Mouse (Mus musculus) gastrocnemius, postnatal 36 days (tissue): ENCODE results near the gene a. TPM values are rescaled to one million over a fixed set of nuclear protein-coding genes. Genes with fewer than 3 reads are reported as not detected.

Source experiments
- DNase-seq, 2 experiments: peaks; one replicate each; pipeline ENCODE4 v3.0.0; 2022
- intact Hi-C: fragments of 180-260 bp; cut with DNase I; formaldehyde crosslinking; loops from one replicate; pipeline ENCODE4 v1.15.1; 2025
- long read RNA-seq, 2 experiments: library from polyadenylated mRNA; stranded (forward); transcript quantifications; one replicate each; pipeline ENCODE4 v2.0.0; 2021
- total RNA-seq, 2 experiments: library from RNA; stranded (reverse); gene quantifications; 2 replicates each; pipeline ENCODE4 v1.2.3; 2021

Gene a
- total RNA-seq, result not detected
- long read RNA-seq, experiment 1, partial matches to known transcripts, result 0 of 5 reads
- long read RNA-seq, experiment 1, other reads (novel, unspliced or antisense), result 5 of 5 reads
- long read RNA-seq, experiment 2, partial matches to known transcripts, result 0 of 2 reads
- long read RNA-seq, experiment 2, other reads (novel, unspliced or antisense), result 2 of 2 reads

GRCm38 (mm10) chr2:154790656-154791483 is at the start of gene a, which contains the start of gene Raly:
Gene a, plus strand, starts transcription at chr2:154791402.
Gene Raly, plus strand, starts transcription at chr2:154791096.
- DNase-seq, result peak; percentile 91 to 98
- intact Hi-C loops, result loop anchor here (5.0 kb wide), 1 partner anchor 66 kb away; no protein-coding TSS in a partner anchor

GRCm38 (mm10) chr2:154742911-154743819 is 48.0 kb upstream of the a start:
- intact Hi-C loops, result no loop called here

GRCm38 (mm10) chr2:154743915-154744314 is 47.3 kb upstream of the a start:
- DNase-seq, result no peak
- intact Hi-C loops, result no loop called here

More at GRCm38 (mm10) chr2:154742911-154743819, 48.0 kb upstream of the a start:
- DNase-seq, result no peak

- intact Hi-C loops, result no loop called here
- no peak for DNase-seq
Measured at GRCm38 (mm10) chr2:154748383-154748782, 42.8 kb upstream of the a start.

GRCm38 (mm10) chr2:154749046-154750036 is 41.9 kb upstream of the a start:
- intact Hi-C loops, result no loop called here
- DNase-seq, result no peak

- intact Hi-C loops, result no loop called here
- DNase-seq, result no peak
Measured at GRCm38 (mm10) chr2:154751924-154752323, 39.3 kb upstream of the a start.

GRCm38 (mm10) chr2:154754068-154754560 is 37.1 kb upstream of the a start:
- intact Hi-C loops, result no loop called here
- no peak for DNase-seq

- intact Hi-C loops, result no loop called here
- no peak for DNase-seq
Measured at GRCm38 (mm10) chr2:154755791-154756190, 35.4 kb upstream of the a start.

- intact Hi-C loops, result no loop called here
- no peak for DNase-seq
Measured at GRCm38 (mm10) chr2:154757691-154758090, 33.5 kb upstream of the a start.

- no peak for DNase-seq
- intact Hi-C loops, result no loop called here
Measured at GRCm38 (mm10) chr2:154758454-154758853, 32.7 kb upstream of the a start.

GRCm38 (mm10) chr2:154763226-154763625 is 28.0 kb upstream of the a start:
- DNase-seq, result no peak
- intact Hi-C loops, result loop anchor here (2.0 kb wide), 1 partner anchor 52 kb away; no protein-coding TSS in a partner anchor

GRCm38 (mm10) chr2:154764828-154765497 is 26.2 kb upstream of the a start:
- intact Hi-C loops, result no loop called here
- DNase-seq, result no peak

GRCm38 (mm10) chr2:154765554-154766008 is 25.6 kb upstream of the a start:
- DNase-seq, result no peak
- intact Hi-C loops, result no loop called here

GRCm38 (mm10) chr2:154767051-154767450 is 24.2 kb upstream of the a start:
- no peak for DNase-seq
- intact Hi-C loops, result no loop called here

GRCm38 (mm10) chr2:154769930-154770329 is 21.3 kb upstream of the a start, which contains the start of gene Gm14214:
Gene Gm14214, minus strand, starts transcription at chr2:154770030.
- no peak for DNase-seq
- intact Hi-C loops, result no loop called here

- no peak for DNase-seq
Measured at GRCm38 (mm10) chr2:154771604-154772003, 19.6 kb upstream of the a start.

GRCm38 (mm10) chr2:154774032-154774431 is 17.2 kb upstream of the a start:
- DNase-seq, result no peak
- intact Hi-C loops, result no loop called here

More at GRCm38 (mm10) chr2:154771604-154772003, 19.6 kb upstream of the a start:
- intact Hi-C loops, result no loop called here

GRCm38 (mm10) chr2:154776496-154776895 is 14.7 kb upstream of the a start:
- intact Hi-C loops, result no loop called here
- no peak for DNase-seq

- intact Hi-C loops, result no loop called here
- DNase-seq, result no peak
Measured at GRCm38 (mm10) chr2:154779648-154780047, 11.6 kb upstream of the a start.
